Mouse (Mus musculus): ENCODE measurements at regions not wholly inside any gene's neighbourhood (a gene's known extent, or its start where the extent isn't known, plus 50 kb on each side); places are given as distances from the start of the nearest gene placed in this dataset.

DNA sequence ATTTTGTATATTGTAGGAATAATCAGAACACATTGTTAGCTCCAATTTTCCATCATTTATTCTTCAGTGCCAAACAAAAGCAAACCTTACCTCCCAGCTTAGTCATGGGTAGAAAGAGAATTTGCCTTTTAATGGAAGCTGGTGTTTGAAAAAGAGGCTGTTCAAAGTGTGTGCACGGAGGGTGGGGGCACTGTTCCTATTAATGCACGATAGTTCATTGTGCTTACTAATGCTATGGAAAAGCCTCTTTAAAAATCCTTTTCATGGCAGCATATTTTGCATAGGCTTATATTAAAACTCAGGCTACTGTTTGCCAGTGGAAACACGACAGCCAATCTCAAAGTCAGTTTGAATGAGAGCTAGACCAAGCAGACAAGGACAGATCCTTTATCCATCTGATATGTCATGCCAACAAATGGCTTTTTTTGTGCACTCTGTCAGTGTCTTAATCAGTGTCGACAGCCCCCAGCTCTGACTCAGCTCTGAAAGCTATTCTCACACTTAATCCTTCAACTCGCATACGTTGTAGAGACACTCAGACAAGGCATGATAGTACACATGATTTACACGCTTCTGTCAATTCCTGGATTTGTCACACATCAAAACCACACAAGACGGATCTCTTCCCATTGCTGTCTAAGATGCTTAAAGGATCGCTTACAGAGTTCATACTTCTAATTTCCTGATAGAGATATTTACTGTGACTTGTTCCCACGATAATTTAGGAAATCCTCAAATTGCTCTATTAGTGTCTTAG lies 280.8 kb upstream of the Galnt5 start:
- TF ChIP-seq CTCF (IDR thresholded peaks at IDR 0.05; ENCODE audit: control insufficient read depth, insufficient read depth, low read length), result no peak
- no peak for TF ChIP-seq POLR2A (IDR thresholded peaks at IDR 0.05; ENCODE audit: borderline replicate concordance, control insufficient read depth, low read depth, low read length)
